Mouse (Mus musculus) embryonic facial prominence, embryonic 14.5 days (tissue): ENCODE data around the gene Prpf40a. TPM values are rescaled to one million over a fixed set of nuclear protein-coding genes. Genes with fewer than 3 reads are reported as not detected.

Experiments
- ATAC-seq: fragments of 200-750 bp; cut with Nextera tagmentation; 2 replicates; pipeline ENCODE4 v1.8.0; 2017; ENCODE audit warnings: low read depth, moderate number of reproducible peaks, moderate TSS enrichment
- DNase-seq: peaks from one replicate; pipeline ENCODE4 v3.0.0-alpha.2; 2015; ENCODE audit warnings: low spot score
- H3K27ac ChIP-seq: fragments of 300-500 bp; sonication (generic); replicated peaks from 2 replicates; pipeline ENCODE4 v1.5.1; 2014; ENCODE audit warnings: low read depth, mild to moderate bottlenecking, low read length, moderate library complexity
- H3K27me3 ChIP-seq: fragments of 300-500 bp; sonication (generic); replicated peaks from 2 replicates; pipeline ENCODE4 v1.6.1; 2014; ENCODE audit warnings: low read length; ENCODE audit not compliant: control insufficient read depth, insufficient read depth
- H3K36me3 ChIP-seq: fragments of 300-500 bp; sonication (generic); 2 replicates; pipeline ENCODE4 v1.6.1; 2014; ENCODE audit warnings: low read length, mixed read lengths; ENCODE audit not compliant: control insufficient read depth, insufficient read depth
- H3K4me1 ChIP-seq: fragments of 300-500 bp; sonication (generic); 2 replicates; pipeline ENCODE4 v1.6.1; 2014; ENCODE audit warnings: antibody characterized with exemption, low read length; ENCODE audit not compliant: control insufficient read depth, insufficient read depth
- H3K4me2 ChIP-seq: fragments of 300-500 bp; sonication (generic); 2 replicates; pipeline ENCODE4 v1.6.1; 2014; ENCODE audit warnings: low read depth, mild to moderate bottlenecking, low read length, moderate library complexity, mixed read lengths
- H3K4me3 ChIP-seq: fragments of 300-500 bp; sonication (generic); 2 replicates; pipeline ENCODE4 v1.5.1; 2014; ENCODE audit warnings: low read depth, mild to moderate bottlenecking, low read length
- H3K9ac ChIP-seq: fragments of 300-500 bp; sonication (generic); 2 replicates; pipeline ENCODE4 v1.6.1; 2014; ENCODE audit warnings: low read depth, mild to moderate bottlenecking, low read length, moderate library complexity, mixed read lengths
- H3K9me3 ChIP-seq: fragments of 300-500 bp; sonication (generic); 2 replicates; pipeline ENCODE4 v1.6.1; 2016; ENCODE audit warnings: low read length; ENCODE audit not compliant: control insufficient read depth
- WGBS: fragments of 180-500 bp; shearing (Covaris S2); extraction: QIAGEN DNeasy Blood & Tissue Kit; methylation state at CpG from one replicate; pipeline ENCODE4 v1.1.7; 2014; 5-methylcytosine and 5-hydroxymethylcytosine counted together
- polyA plus RNA-seq: library from polyadenylated mRNA; unstranded; fragments of >200 nt; fragmentation: Nextera tagmentation; extraction: Ambion mirVana; gene quantifications from 2 replicates; pipeline ENCODE4 v1.2.1, GENCODE M21; 2014

Gene Prpf40a
- polyA plus RNA-seq, 1 experiment from 2014 or later: 132 TPM

GRCm38 (mm10) chr2:53125998-53126397 is 65.1 kb downstream of the Prpf40a start:
- no peak for ATAC-seq
- no peak overlapping the region for H3K27ac ChIP-seq
- DNase-seq: peak; percentile 14
- H3K4me3 ChIP-seq: no peak overlapping the region
- peaks cover 60% of the 10 kb centered on the region for H3K36me3 ChIP-seq
- H3K9ac ChIP-seq: no peak overlapping the region
- H3K9me3 ChIP-seq: no peaks in the 10 kb centered on the region
- 86% methylated on average over 3 of the region's 3 CpGs for WGBS
- H3K4me2 ChIP-seq: no peak overlapping the region
- H3K27me3 ChIP-seq: no peaks in the 10 kb centered on the region
- H3K4me1 ChIP-seq: no peaks in the 10 kb centered on the region

GRCm38 (mm10) chr2:53121797-53122196 is 69.3 kb downstream of the Prpf40a start:
- peak; percentile 47 for DNase-seq
- H3K9me3 ChIP-seq: no peaks in the 10 kb centered on the region
- H3K27me3 ChIP-seq: no peaks in the 10 kb centered on the region
- WGBS: 73% methylated on average over 5 of the region's 5 CpGs
- H3K36me3 ChIP-seq: peaks cover 64% of the 10 kb centered on the region
- H3K4me1 ChIP-seq: no peaks in the 10 kb centered on the region
- no peak overlapping the region for H3K27ac ChIP-seq
- H3K4me3 ChIP-seq: no peak overlapping the region
- ATAC-seq: no peak
- no peak overlapping the region for H3K4me2 ChIP-seq
- H3K9ac ChIP-seq: no peak overlapping the region

- Histone ChIP-seq H3K4me2 (no peak overlapping the region), H3K4me3 (no peak overlapping the region), H3K9ac (no peak overlapping the region), H3K9me3 (no peaks in the 10 kb centered on the region), H3K27ac (no peak overlapping the region), H3K36me3 (peaks cover 73% of the 10 kb centered on the region), H3K27me3 (no peaks in the 10 kb centered on the region), H3K4me1 (no peaks in the 10 kb centered on the region)
- whole genome bisulfite sequencing: 81% methylated on average over 5 of the region's 5 CpGs
- no peak for DNase-seq
- no peak for ATAC-seq
These were observed 82.5 kb downstream of the Prpf40a start for GRCm38 (mm10) chr2:53108547-53108946.

- DNase-seq (no peak), ATAC-seq (no peak)
- Histone ChIP-seq H3K4me3 (no peak overlapping the region), H3K4me1 (no peaks in the 10 kb centered on the region), H3K9ac (no peak overlapping the region), H3K27ac (no peak overlapping the region), H3K4me2 (no peak overlapping the region), H3K27me3 (no peaks in the 10 kb centered on the region), H3K9me3 (no peaks in the 10 kb centered on the region), H3K36me3 (peaks cover 84% of the 10 kb centered on the region)
- WGBS: 90% methylated on average over 8 of the region's 8 CpGs
These were observed 84.6 kb downstream of the Prpf40a start for GRCm38 (mm10) chr2:53106472-53106871.

- Histone ChIP-seq H3K36me3 (peaks cover 83% of the 10 kb centered on the region), H3K4me3 (no peak overlapping the region), H3K27me3 (no peaks in the 10 kb centered on the region), H3K27ac (no peak overlapping the region), H3K9ac (no peak overlapping the region), H3K4me1 (no peaks in the 10 kb centered on the region), H3K4me2 (no peak overlapping the region), H3K9me3 (no peaks in the 10 kb centered on the region)
- WGBS: 68% methylated on average over 7 of the region's 7 CpGs
- ATAC-seq: no peak
- no peak for DNase-seq
These were observed 85.0 kb downstream of the Prpf40a start for GRCm38 (mm10) chr2:53106056-53106455.

- Histone ChIP-seq H3K4me1 (no peaks in the 10 kb centered on the region), H3K36me3 (peaks cover 76% of the 10 kb centered on the region), H3K9me3 (no peaks in the 10 kb centered on the region), H3K9ac (no peak overlapping the region), H3K27ac (no peak overlapping the region), H3K4me3 (no peak overlapping the region), H3K4me2 (no peak overlapping the region), H3K27me3 (no peaks in the 10 kb centered on the region)
- WGBS: 92% methylated on average over 10 of the region's 10 CpGs
- DNase-seq: no peak
- ATAC-seq: no peak
These were observed 85.7 kb downstream of the Prpf40a start for GRCm38 (mm10) chr2:53105408-53105807.

- H3K27ac ChIP-seq: no peak overlapping the region
- whole genome bisulfite sequencing: 98% methylated on average over 2 of the region's 2 CpGs
- H3K36me3 ChIP-seq: peaks cover 61% of the 10 kb centered on the region
- H3K4me2 ChIP-seq: no peak overlapping the region
- ATAC-seq (no peak), DNase-seq (no peak)
- no peaks in the 10 kb centered on the region for H3K27me3 ChIP-seq
- no peak overlapping the region for H3K9ac ChIP-seq
- no peaks in the 10 kb centered on the region for H3K9me3 ChIP-seq
- H3K4me3 ChIP-seq: no peak overlapping the region
- no peaks in the 10 kb centered on the region for H3K4me1 ChIP-seq
These were observed 88.2 kb downstream of the Prpf40a start for GRCm38 (mm10) chr2:53102901-53103300.

GRCm38 (mm10) chr2:53101885-53102740 is 89.0 kb downstream of the Prpf40a start:
- H3K4me2 ChIP-seq: no peak overlapping the region
- H3K4me1 ChIP-seq: no peaks in the 10 kb centered on the region
- DNase-seq: no peak
- no peak overlapping the region for H3K9ac ChIP-seq
- no peak for ATAC-seq
- WGBS: 91% methylated on average over 11 of the region's 11 CpGs
- H3K36me3 ChIP-seq: peaks cover 53% of the 10 kb centered on the region
- H3K27me3 ChIP-seq: no peaks in the 10 kb centered on the region
- no peak overlapping the region for H3K27ac ChIP-seq
- no peak overlapping the region for H3K4me3 ChIP-seq
- H3K9me3 ChIP-seq: no peaks in the 10 kb centered on the region

GRCm38 (mm10) chr2:53100093-53100492 is 91.0 kb downstream of the Prpf40a start:
- Histone ChIP-seq H3K4me2 (no peak overlapping the region), H3K4me1 (no peaks in the 10 kb centered on the region), H3K27me3 (no peaks in the 10 kb centered on the region), H3K9me3 (no peaks in the 10 kb centered on the region), H3K27ac (no peak overlapping the region), H3K4me3 (no peak overlapping the region), H3K36me3 (peaks cover 35% of the 10 kb centered on the region), H3K9ac (no peak overlapping the region)
- DNase-seq (no peak), ATAC-seq (peak; percentile 53; the same call in 1 of the 2 replicates)
- 35% methylated on average over 2 of the region's 2 CpGs for WGBS
